Mouse (Mus musculus) stomach, embryonic 14.5 days (tissue): ENCODE data around the gene Plin3. TPM values are rescaled to one million over a fixed set of nuclear protein-coding genes. Genes with fewer than 3 reads are reported as not detected.
A peak's percentile ranks its signal among the peaks of the same experiment; 100 is the strongest.

Experiments used
- ATAC-seq: fragments of 200-750 bp; cut with Nextera tagmentation; 2 replicates; pipeline ENCODE4 v1.8.0; 2017; ENCODE audit warnings: low read depth, moderate TSS enrichment; ENCODE audit not compliant: insufficient number of reproducible peaks, insufficient read depth, low FRiP score
- H3K27ac ChIP-seq: fragments of 300-500 bp; sonication (generic); 2 replicates; pipeline ENCODE4 v1.5.1; 2014; ENCODE audit warnings: mild to moderate bottlenecking, low read length, moderate library complexity, mixed read lengths
- H3K27me3 ChIP-seq: fragments of 300-500 bp; sonication (generic); 2 replicates; pipeline ENCODE4 v1.6.1; 2014; ENCODE audit warnings: low read length, control low read depth, mixed read lengths; ENCODE audit not compliant: control insufficient read depth, insufficient read depth
- H3K36me3 ChIP-seq: fragments of 300-500 bp; sonication (generic); 2 replicates; pipeline ENCODE4 v1.6.1; 2014; ENCODE audit warnings: mild to moderate bottlenecking, control low read depth, low read length, moderate library complexity, mixed read lengths; ENCODE audit not compliant: control insufficient read depth, insufficient read depth
- H3K4me1 ChIP-seq: fragments of 300-500 bp; sonication (generic); 2 replicates; pipeline ENCODE4 v1.6.1; 2014; ENCODE audit warnings: low read length, control low read depth, mixed read lengths; ENCODE audit not compliant: control insufficient read depth, insufficient read depth
- H3K4me2 ChIP-seq: fragments of 300-500 bp; sonication (generic); replicated peaks from 2 replicates; pipeline ENCODE4 v1.6.1; 2014; ENCODE audit warnings: low read depth, low read length, control low read depth
- H3K4me3 ChIP-seq: fragments of 300-500 bp; sonication (generic); 2 replicates; pipeline ENCODE4 v1.5.1; 2014; ENCODE audit warnings: low read depth, low read length, control low read depth
- H3K9ac ChIP-seq: fragments of 300-500 bp; sonication (generic); replicated peaks from 2 replicates; pipeline ENCODE4 v1.6.1; 2014; ENCODE audit warnings: low read depth, mild to moderate bottlenecking, control low read depth, low read length, moderate library complexity, mixed read lengths
- H3K9me3 ChIP-seq: fragments of 300-500 bp; sonication (generic); 2 replicates; pipeline ENCODE4 v1.6.1; 2016; ENCODE audit warnings: low read depth, low read length, control low read depth; ENCODE audit not compliant: control insufficient read depth
- WGBS: fragments of 180-500 bp; shearing (Covaris S2); extraction: QIAGEN DNeasy Blood & Tissue Kit; methylation state at CpG from one replicate; pipeline ENCODE4 v1.1.7; 2014; 5-methylcytosine and 5-hydroxymethylcytosine counted together
- microRNA counts: library from miRNA; unstranded; fragments of <30 nt; microRNA quantifications from one replicate; lab custom pipeline; 2016
- microRNA-seq: library from miRNA; unstranded; fragments of <30 nt; microRNA quantifications from one replicate; pipeline ENCODE4, GENCODE M21; 2016
- polyA plus RNA-seq: library from polyadenylated mRNA; unstranded; fragments of >200 nt; fragmentation: Nextera tagmentation; extraction: Ambion mirVana; gene quantifications from 2 replicates; pipeline ENCODE4 v1.2.1, GENCODE M21; 2014

Gene Plin3
- polyA plus RNA-seq, 1 experiment from 2014 or later: 76.6 TPM

DNA sequence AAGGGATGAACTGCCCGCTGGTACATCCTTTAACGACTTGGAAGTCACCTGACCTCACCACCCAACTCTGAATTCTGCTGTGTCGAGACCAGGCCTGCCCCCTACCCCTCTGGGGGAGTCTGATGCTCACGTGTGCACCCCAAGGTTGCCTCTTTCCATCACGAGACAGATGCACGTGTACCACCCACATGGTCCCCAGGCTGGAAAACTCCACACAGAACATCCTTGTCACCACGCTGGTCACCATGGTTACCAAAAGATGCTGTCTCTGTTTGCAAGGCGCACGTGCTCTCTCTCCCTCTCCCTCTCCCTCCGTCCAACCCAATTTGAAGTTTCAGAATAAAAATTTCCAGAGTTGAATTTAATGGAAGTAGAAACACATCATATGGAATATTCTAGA, 62.7 kb downstream of the Plin3 start:
- Histone ChIP-seq H3K9me3 (no peaks in the 10 kb centered on the region), H3K4me2 (no peak overlapping the region), H3K4me1 (no peaks in the 10 kb centered on the region), H3K36me3 (no peaks in the 10 kb centered on the region), H3K27me3 (no peaks in the 10 kb centered on the region), H3K27ac (no peak overlapping the region), H3K4me3 (no peak overlapping the region), H3K9ac (no peak overlapping the region)
- no peak for ATAC-seq
- WGBS: 63% methylated on average over 10 of the region's 10 CpGs

MicroRNA genes within 50 kb of the gene (microRNA counts, 519-probe panel; counts per million panel counts)
- microRNA mmu-miR-7b (lab: Ali Mortazavi, UCI): 2,347 counts per million, percentile 37 among the panel's probes with 10 or more counts

Small RNA genes within 50 kb of the gene (microRNA-seq; reads per million reads assigned to microRNA genes)
- gene Mir7b: 531 reads per million, percentile 66 among the genes with 10 or more reads in this experiment

Other genes with a start within 250 kb of the Plin3 start
- 41.5 and 41.9 TPM in 2 replicates for gene Ubxn6, start 217.8 kb downstream of the Plin3 start, polyA plus RNA-seq
- gene Hdgfl2, start 213.2 kb downstream of the Plin3 start, polyA plus RNA-seq: 94.8 and 96.5 TPM in 2 replicates
- 0.15 and 0.27 TPM in 2 replicates for gene Plin4, start 183.1 kb downstream of the Plin3 start, polyA plus RNA-seq
- 0.53 and 0.64 TPM in 2 replicates for gene Plin5, start 175.3 kb downstream of the Plin3 start, polyA plus RNA-seq
- gene Lrg1, start 170.9 kb downstream of the Plin3 start, polyA plus RNA-seq: 0.18 TPM in 1 of 2 replicates, not detected in the other
- gene Sema6b, start 152.5 kb downstream of the Plin3 start, polyA plus RNA-seq: 1.1 and 1.3 TPM in 2 replicates
- 13.3 and 13.7 TPM in 2 replicates for gene Tnfaip8l1, start 130.4 kb downstream of the Plin3 start, polyA plus RNA-seq
- gene Mydgf, start 109.0 kb downstream of the Plin3 start, polyA plus RNA-seq: 94.7 and 96.3 TPM in 2 replicates
- gene Dpp9, start 74.0 kb downstream of the Plin3 start, polyA plus RNA-seq: 30.2 and 30.5 TPM in 2 replicates
- gene Fem1a, start 36.1 kb downstream of the Plin3 start, polyA plus RNA-seq: 13.4 and 13.5 TPM in 2 replicates
- 7.0 and 8.1 TPM in 2 replicates for gene Ticam1, start 16.1 kb downstream of the Plin3 start, polyA plus RNA-seq
- not detected in 2 replicates for gene Arrdc5, start 7.4 kb upstream of the Plin3 start, polyA plus RNA-seq
- gene Uhrf1, start 10.4 kb upstream of the Plin3 start, polyA plus RNA-seq: 77.6 and 85.2 TPM in 2 replicates
- gene Kdm4b, start 33.2 kb upstream of the Plin3 start, polyA plus RNA-seq: 28.9 and 34.9 TPM in 2 replicates
- 111 and 115 TPM in 2 replicates for gene Ptprs, start 183.6 kb upstream of the Plin3 start, polyA plus RNA-seq
- not detected in 2 replicates for gene Znrf4, start 219.6 kb upstream of the Plin3 start, polyA plus RNA-seq